In genomic region chr16:30509340-30509739, GRCm38 (mm10) we compare ENCODE assay signal across 22 mouse cellular contexts. TPM values are rescaled to one million over a fixed set of nuclear protein-coding genes. Genes with fewer than 3 reads are reported as not detected.
DNase-seq lines count a peak whose midpoint lies in the region; ATAC-seq and TF ChIP-seq lines count a peak whose summit lies in the region.
"Had no signal": no experiment of that assay in that cellular context is flagged by ENCODE, and none has a peak within 500 bp of the region (broad histone marks: within the 10 kb centered on the region; RNA-seq: fewer than 3 reads in every experiment).

No protein-coding gene starts in this region.

- no peak for TF ChIP-seq CTCF in liver, postnatal 0 days (IDR thresholded peaks at IDR 0.05; ENCODE audit: low read depth)

- no peaks in the 10 kb centered on the region for H3K9me3 ChIP-seq in embryonic facial prominence, embryonic 13.5 days
- no peaks in the 10 kb centered on the region for H3K9me3 ChIP-seq in embryonic facial prominence, embryonic 10.5 days
- no peaks in the 10 kb centered on the region for H3K9me3 ChIP-seq in midbrain, embryonic 11.5 days (ENCODE audit: control insufficient read depth, low read length)
- no peaks in the 10 kb centered on the region for H3K9me3 ChIP-seq in midbrain, embryonic 10.5 days (replicated peaks)
- no peaks in the 10 kb centered on the region for H3K9me3 ChIP-seq in liver, postnatal 0 days (ENCODE audit: low read length)
- no peaks in the 10 kb centered on the region for H3K9me3 ChIP-seq in kidney, embryonic 15.5 days (replicated peaks)
- H3K9me3 ChIP-seq: embryonic facial prominence, embryonic 12.5 days; forebrain, embryonic 10.5 days; G1E; heart, embryonic 13.5 days; hindbrain, embryonic 12.5 days had no signal

- H3K36me3 ChIP-seq in embryonic facial prominence, embryonic 13.5 days, result 0 out of 2 replicates have a peak, but pooled peaks cover 3% of the 10 kb centered on the region
- H3K36me3 ChIP-seq in embryonic facial prominence, embryonic 10.5 days (replicated peaks), result peaks cover 10% of the 10 kb centered on the region
- H3K36me3 ChIP-seq in midbrain, embryonic 11.5 days (ENCODE audit: control insufficient read depth, insufficient read depth, low read length), result no peaks in the 10 kb centered on the region
- peaks cover 10% of the 10 kb centered on the region for H3K36me3 ChIP-seq in midbrain, embryonic 10.5 days
- no peaks in the 10 kb centered on the region for H3K36me3 ChIP-seq in liver, postnatal 0 days (replicated peaks; ENCODE audit: insufficient read depth, low read length)
- no peaks in the 10 kb centered on the region for H3K36me3 ChIP-seq in kidney, embryonic 15.5 days
- H3K36me3 ChIP-seq: embryonic facial prominence, embryonic 12.5 days had no signal

- ATAC-seq in embryonic facial prominence, embryonic 13.5 days (ENCODE audit: insufficient number of reproducible peaks, insufficient read depth, low FRiP score, low TSS enrichment, low read depth), result no peak
- no peak for ATAC-seq in midbrain, embryonic 11.5 days (ENCODE audit: low FRiP score)
- ATAC-seq in liver, postnatal 0 days, result peak; percentile 19; the same call in 1 of the 2 replicates
- ATAC-seq in kidney, embryonic 15.5 days (replicated peaks; ENCODE audit: low FRiP score), result no peak
- ATAC-seq: hindbrain, embryonic 16.5 days had no signal

- H3K9ac ChIP-seq in embryonic facial prominence, embryonic 13.5 days, result 0 out of 2 replicates have a peak overlapping the region, but pooled peaks have one; percentile 88
- H3K9ac ChIP-seq in midbrain, embryonic 11.5 days (ENCODE audit: low read length), result no peak overlapping the region
- H3K9ac ChIP-seq in liver, postnatal 0 days (replicated peaks), result no peak overlapping the region
- H3K9ac ChIP-seq in kidney, embryonic 15.5 days, result no peak overlapping the region
- H3K9ac ChIP-seq: embryonic facial prominence, embryonic 12.5 days; hindbrain, embryonic 12.5 days had no signal

- no peak for DNase-seq in embryonic facial prominence, embryonic 10.5 days (ENCODE audit: low spot score)
- DNase-seq in midbrain, embryonic 11.5 days (ENCODE audit: low spot score, missing footprints), result peak; percentile 71
- DNase-seq in midbrain, embryonic 10.5 days (ENCODE audit: low spot score), result no peak
- DNase-seq in liver, postnatal 0 days, result no peak
- no peak for DNase-seq in right cerebral cortex, postnatal 10 days (ENCODE audit: low spot score in 2 of 2)
- DNase-seq: adrenal gland, postnatal 10 days; B cell, adult 2 months; cerebellum, adult 11 months; cerebellum, adult 8-10 months; cerebellum, postnatal 14 days; embryo, embryonic 11 days; gastrocnemius, adult 2 months; gastrocnemius, postnatal 25 days; heart, postnatal 4 days had no signal

- no peak overlapping the region for H3K4me2 ChIP-seq in embryonic facial prominence, embryonic 13.5 days
- no peak overlapping the region for H3K4me2 ChIP-seq in midbrain, embryonic 11.5 days
- no peak overlapping the region for H3K4me2 ChIP-seq in liver, postnatal 0 days (ENCODE audit: low read depth, low read length)
- no peak overlapping the region for H3K4me2 ChIP-seq in kidney, embryonic 15.5 days
- H3K4me2 ChIP-seq: embryonic facial prominence, embryonic 12.5 days had no signal

- 89% methylated on average over 12 of the region's 12 CpGs for WGBS in embryonic facial prominence, embryonic 13.5 days
- 93% methylated on average over 12 of the region's 12 CpGs for WGBS in embryonic facial prominence, embryonic 10.5 days
- 91% methylated on average over 12 of the region's 12 CpGs for WGBS in midbrain, embryonic 11.5 days
- 93% methylated on average over 12 of the region's 12 CpGs for WGBS in midbrain, embryonic 10.5 days
- WGBS in liver, postnatal 0 days (ENCODE audit: insufficient replicate concordance), result 57% methylated on average over 12 of the region's 12 CpGs
- WGBS in kidney, embryonic 15.5 days, result 90% methylated on average over 12 of the region's 12 CpGs

- TF ChIP-seq EP300 in liver, postnatal 0 days (IDR thresholded peaks at IDR 0.05; ENCODE audit: low read depth), result peak; percentile 36; the same call in 1 of the 2 replicates

- H3K27me3 ChIP-seq in embryonic facial prominence, embryonic 13.5 days, result no peaks in the 10 kb centered on the region
- no peaks in the 10 kb centered on the region for H3K27me3 ChIP-seq in embryonic facial prominence, embryonic 10.5 days (replicated peaks; ENCODE audit: low read depth, poor library complexity, severe bottlenecking)
- H3K27me3 ChIP-seq in midbrain, embryonic 11.5 days (ENCODE audit: control insufficient read depth, insufficient read depth, low read length), result no peaks in the 10 kb centered on the region
- H3K27me3 ChIP-seq in midbrain, embryonic 10.5 days (ENCODE audit: low read depth, poor library complexity, severe bottlenecking), result peaks cover 10% of the 10 kb centered on the region
- H3K27me3 ChIP-seq in liver, postnatal 0 days (ENCODE audit: insufficient read depth, low read length), result no peaks in the 10 kb centered on the region
- no peaks in the 10 kb centered on the region for H3K27me3 ChIP-seq in kidney, embryonic 15.5 days
- H3K27me3 ChIP-seq: embryonic facial prominence, embryonic 12.5 days; hindbrain, embryonic 12.5 days had no signal

- no peak overlapping the region for H3K27ac ChIP-seq in embryonic facial prominence, embryonic 13.5 days
- H3K27ac ChIP-seq in embryonic facial prominence, embryonic 10.5 days (replicated peaks), result no peak overlapping the region
- H3K27ac ChIP-seq in midbrain, embryonic 11.5 days (ENCODE audit: low read depth, low read length), result no peak overlapping the region
- no peak overlapping the region for H3K27ac ChIP-seq in midbrain, embryonic 10.5 days (replicated peaks)
- no peak overlapping the region for H3K27ac ChIP-seq in liver, postnatal 0 days (ENCODE audit: low read depth)
- H3K27ac ChIP-seq in kidney, embryonic 15.5 days, result no peak overlapping the region
- H3K27ac ChIP-seq: heart, embryonic 13.5 days; hindbrain, embryonic 12.5 days had no signal

- peaks cover 26% of the 10 kb centered on the region for H3K4me1 ChIP-seq in embryonic facial prominence, embryonic 13.5 days
- peaks cover 33% of the 10 kb centered on the region for H3K4me1 ChIP-seq in embryonic facial prominence, embryonic 10.5 days
- peaks cover 4% of the 10 kb centered on the region; the same call in 1 of the 2 replicates for H3K4me1 ChIP-seq in midbrain, embryonic 11.5 days (ENCODE audit: control insufficient read depth, insufficient read depth, low read length)
- peaks cover 25% of the 10 kb centered on the region for H3K4me1 ChIP-seq in midbrain, embryonic 10.5 days
- H3K4me1 ChIP-seq in liver, postnatal 0 days (ENCODE audit: insufficient read depth), result peaks cover 23% of the 10 kb centered on the region
- peaks cover 36% of the 10 kb centered on the region for H3K4me1 ChIP-seq in kidney, embryonic 15.5 days

- H3K4me3 ChIP-seq in embryonic facial prominence, embryonic 13.5 days, result no peak overlapping the region
- H3K4me3 ChIP-seq in embryonic facial prominence, embryonic 10.5 days, result no peak overlapping the region
- no peak overlapping the region for H3K4me3 ChIP-seq in midbrain, embryonic 11.5 days (ENCODE audit: low read depth, low read length)
- no peak overlapping the region for H3K4me3 ChIP-seq in midbrain, embryonic 10.5 days
- no peak overlapping the region for H3K4me3 ChIP-seq in liver, postnatal 0 days (ENCODE audit: low read depth, low read length)
- H3K4me3 ChIP-seq in kidney, embryonic 15.5 days (replicated peaks), result no peak overlapping the region
- H3K4me3 ChIP-seq: embryonic facial prominence, embryonic 12.5 days; heart, embryonic 13.5 days; hindbrain, embryonic 12.5 days had no signal

RNA-seq across cellular contexts. Expression of gene Tmem44, which starts 41.3 kb away (rescaled TPM):
- polyA plus RNA-seq in embryonic facial prominence, embryonic 13.5 days (2015; fragmentation: Nextera tagmentation; extraction: Ambion mirVana), result 32.5 and 32.7 TPM in 2 replicates
- 25.1 and 25.2 TPM in 2 replicates for polyA plus RNA-seq in embryonic facial prominence, embryonic 10.5 days (2016; fragmentation: Nextera tagmentation; extraction: Ambion mirVana)
- 26.6 and 27.9 TPM in 2 replicates for polyA plus RNA-seq in midbrain, embryonic 11.5 days (2014; fragmentation: Nextera tagmentation; extraction: Ambion mirVana)
- polyA plus RNA-seq in midbrain, embryonic 10.5 days (2016; fragmentation: Nextera tagmentation; extraction: Ambion mirVana), result 21.6 and 33.2 TPM in 2 replicates
- 0.73 and 0.89 TPM in 2 replicates for polyA plus RNA-seq in liver, postnatal 0 days (2015; fragmentation: Nextera tagmentation; extraction: Ambion mirVana)
- 15.0 and 18.6 TPM in 2 replicates for polyA plus RNA-seq in kidney, embryonic 15.5 days (2015; fragmentation: Nextera tagmentation; extraction: Ambion mirVana)
